Mouse (Mus musculus) left cerebral cortex, postnatal 10 days (tissue): ENCODE measurements around the gene Cenpp. TPM values are rescaled to one million over a fixed set of nuclear protein-coding genes. Genes with fewer than 3 reads are reported as not detected.

Experiments
- DNase-seq, 2 experiments: peaks; one replicate each; pipeline ENCODE4 v3.0.0; 2021 to 2022; ENCODE audit warnings: low spot score in 2 of 2, mixed read lengths in 1 of 2; ENCODE audit errors: extremely low spot score in 1 of 2
- intact Hi-C: fragments of 180-260 bp; cut with DNase I; formaldehyde crosslinking; loops from one replicate; pipeline ENCODE4 v1.15.1; 2025
- total RNA-seq, 2 experiments: library from RNA; stranded (reverse); gene quantifications; 2 replicates each; pipeline ENCODE4 v1.2.3; 2021

The Cenpp gene
- total RNA-seq, result 1 to 10 TPM; 1.5 to 1.6 TPM

DNA sequence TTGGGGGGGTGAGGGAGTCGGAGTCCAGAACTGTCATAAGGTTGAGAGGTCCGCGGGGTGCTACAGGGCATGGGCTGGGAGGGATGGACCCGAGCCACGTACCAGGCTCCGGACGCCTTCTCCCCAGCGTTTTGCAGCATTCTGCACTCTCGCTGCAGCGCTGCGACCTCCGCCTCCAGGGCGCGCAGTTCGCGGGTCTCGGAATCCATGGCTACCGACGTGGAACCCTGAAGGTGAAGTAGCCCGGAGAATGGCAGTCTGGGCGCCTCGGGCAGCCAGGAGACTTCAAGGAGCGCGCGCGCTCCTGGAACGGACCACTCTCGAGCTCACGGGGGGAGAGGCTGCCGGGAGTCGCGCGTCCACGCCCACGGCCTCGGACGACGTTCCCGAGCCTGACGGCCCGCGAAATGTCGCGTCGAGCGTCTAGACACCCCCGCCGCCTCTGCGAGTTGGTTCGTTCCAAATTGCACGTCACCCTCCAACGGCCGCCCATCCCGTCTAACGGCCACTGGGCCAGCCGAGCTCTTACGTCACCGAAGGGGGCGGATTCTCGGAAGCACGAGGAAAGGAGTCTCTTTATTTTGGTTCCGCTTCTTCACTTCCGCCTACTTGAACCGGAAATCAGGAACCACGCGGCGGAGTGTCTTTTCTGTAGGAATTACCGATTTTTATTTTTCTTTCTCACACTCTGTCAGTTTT is at the start of gene Cenpp, which contains the start of gene Nol8:
TSS of gene Cenpp (minus strand) at position 305 of the 699 bp plus-strand sequence.
TSS of gene Nol8 (plus strand) at position 598 of the 699 bp plus-strand sequence.
- peak; percentile 99 to 100 for DNase-seq
- intact Hi-C loops, result no loop called here

DNA sequence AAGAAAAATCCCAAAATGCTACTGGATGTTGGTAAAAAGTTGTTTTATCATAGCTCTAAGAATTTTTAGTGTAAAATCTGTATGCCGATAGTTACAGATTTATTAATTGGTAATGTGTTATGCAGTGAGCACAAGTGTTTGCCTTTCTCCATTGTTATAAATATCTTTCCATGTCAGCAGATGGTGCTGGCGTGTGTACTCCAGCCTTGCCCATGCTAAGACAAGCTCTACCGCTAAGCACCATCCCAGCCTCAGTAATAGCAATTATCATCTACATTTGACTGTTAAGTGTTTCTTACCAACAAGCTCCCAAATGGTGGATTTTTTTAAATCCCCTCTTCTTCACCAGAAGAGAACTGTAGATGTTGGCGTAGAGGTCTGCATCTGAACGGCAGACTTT is 38.5 kb upstream of the Cenpp start:
- DNase-seq, result no peak
- intact Hi-C loops, result no loop called here

DNA sequence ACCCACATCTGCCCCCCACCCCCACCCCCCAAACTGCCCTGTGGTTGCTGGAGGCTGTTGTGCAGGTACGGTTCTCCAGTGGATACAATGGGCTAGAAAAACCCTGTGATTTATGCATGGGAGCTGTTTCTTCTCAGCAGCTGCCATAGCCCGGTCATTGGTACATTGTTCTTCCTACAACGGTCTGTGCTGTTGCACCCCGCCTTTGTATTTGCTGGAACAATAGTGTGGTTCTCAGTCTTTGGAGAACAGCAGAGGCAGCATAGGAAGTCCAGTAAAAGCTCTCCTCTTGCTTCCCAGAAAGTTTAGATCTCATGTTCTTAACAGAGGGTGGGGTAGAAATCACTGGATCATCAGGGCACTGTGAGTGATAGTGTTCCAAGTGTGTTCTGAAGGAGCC is 31.7 kb upstream of the Cenpp start:
- no peak for DNase-seq
- intact Hi-C loops, result no loop called here

DNA sequence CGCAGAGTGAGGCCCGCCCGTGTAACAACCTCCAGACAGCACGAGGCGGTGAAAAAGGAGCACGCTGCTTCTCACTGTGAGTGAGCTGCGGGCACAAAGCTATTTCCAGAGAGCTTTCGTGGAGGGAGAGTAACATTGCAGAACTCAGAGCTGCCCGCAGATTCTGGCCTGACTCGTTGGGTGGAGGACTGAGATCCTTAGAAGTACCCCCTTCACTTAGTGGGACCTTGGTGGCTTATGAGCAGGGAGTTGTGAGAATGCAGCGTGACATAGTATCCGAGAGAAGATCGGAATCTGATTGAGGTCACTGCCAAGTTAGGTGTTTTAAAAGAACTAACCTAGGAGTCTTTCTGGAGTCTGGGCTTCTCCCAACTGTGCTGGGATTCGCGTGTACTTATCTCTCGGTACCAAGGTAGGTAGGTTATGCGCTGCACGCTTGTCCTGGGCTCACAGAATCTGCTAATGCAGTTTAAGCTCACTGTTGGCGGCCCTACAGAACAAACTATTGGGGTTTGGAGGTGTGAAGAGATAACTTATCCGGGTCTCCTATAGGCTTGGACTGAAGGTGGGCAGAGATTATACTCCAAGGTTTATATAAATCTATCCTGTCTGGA is 29.8 kb upstream of the Cenpp start:
- no peak for DNase-seq
- intact Hi-C loops, result no loop called here

DNA sequence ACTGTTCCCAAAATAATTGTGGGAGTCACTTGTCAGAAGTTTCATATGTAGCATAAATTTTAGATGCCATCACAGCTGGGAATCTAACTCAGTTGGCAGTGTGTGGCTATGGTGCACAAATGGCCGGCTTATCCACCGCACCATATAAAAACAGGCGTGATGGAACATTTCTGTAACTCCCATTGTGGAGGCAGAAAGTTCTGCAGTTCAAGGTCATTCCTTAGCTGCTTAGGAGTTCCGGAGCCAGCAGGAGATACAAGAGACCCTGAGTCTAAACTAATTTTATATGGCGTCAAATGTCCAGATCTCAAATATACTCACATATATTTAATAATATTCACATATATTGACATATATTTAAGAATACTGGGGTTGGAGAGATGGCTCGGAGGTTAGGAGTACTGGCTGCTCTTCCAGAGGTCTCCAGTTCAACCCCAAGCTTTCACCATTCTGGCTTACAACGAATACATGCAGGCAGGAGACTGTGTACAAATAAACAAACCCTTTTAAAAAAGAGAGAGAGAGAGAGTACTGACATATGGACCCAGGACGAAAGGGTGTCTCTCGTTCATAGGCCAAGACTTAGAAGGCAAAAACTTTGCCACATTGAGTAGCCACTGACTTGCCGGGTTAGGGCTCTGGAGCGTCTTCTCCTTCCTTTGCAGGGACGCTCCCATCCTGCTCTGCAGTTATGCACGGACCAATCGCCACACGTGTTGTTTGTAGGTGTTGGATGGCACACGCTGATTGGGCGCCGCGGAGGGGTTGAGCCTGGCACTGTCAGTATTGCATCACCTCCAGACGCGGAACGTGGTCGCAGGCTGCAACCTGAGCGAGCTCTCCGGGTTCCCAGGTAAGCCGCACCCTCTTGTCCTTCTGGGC is 29.0 kb upstream of the Cenpp start, which contains the start of gene Iars:
TSS of gene Iars (plus strand) at position 750 of the 882 bp plus-strand sequence.
- peak; percentile 98 to 99 for DNase-seq
- intact Hi-C loops, result no loop called here

DNA sequence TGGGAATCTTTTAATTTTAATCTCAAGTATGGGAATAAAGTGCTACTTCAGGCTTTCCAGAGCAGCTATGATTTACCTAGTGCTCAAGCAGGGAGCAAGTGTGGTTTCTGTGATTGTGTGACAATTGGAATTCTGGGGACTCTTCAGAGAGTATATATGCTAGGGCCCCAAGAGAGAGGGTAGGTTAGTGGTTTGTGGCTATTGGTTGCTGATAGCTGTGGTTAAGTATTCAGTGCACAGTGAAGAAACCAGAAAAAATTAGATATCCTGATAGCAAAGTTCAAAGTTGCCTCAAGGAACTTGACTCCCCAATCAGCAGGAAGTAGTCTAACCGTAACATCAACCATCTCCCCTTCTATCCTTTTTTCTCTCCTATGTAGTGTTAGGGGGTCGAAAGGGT is 25.2 kb upstream of the Cenpp start:
- intact Hi-C loops, result no loop called here
- no peak for DNase-seq

DNA sequence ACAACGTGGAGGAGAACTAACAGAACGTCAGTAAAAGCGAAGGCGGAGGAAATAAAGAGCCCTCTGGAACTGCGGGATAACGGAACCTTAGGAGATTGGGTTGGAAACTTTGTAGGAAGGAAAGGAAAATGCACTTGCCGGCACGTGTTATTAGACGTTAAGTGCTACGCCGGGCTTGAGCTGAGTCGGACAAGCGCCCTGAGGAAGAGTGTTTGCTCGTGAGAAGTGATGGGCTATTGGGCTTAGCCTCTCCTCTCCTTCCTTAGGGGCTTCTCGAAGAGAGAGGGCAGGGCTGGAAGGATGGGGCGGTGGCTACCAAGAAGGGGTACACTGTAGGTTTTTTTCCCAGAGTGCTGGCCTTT is 576 bp upstream of the Cenpp start:
- intact Hi-C loops, result no loop called here
- peak in 1 of 2 experiments; percentile 61 for DNase-seq

DNA sequence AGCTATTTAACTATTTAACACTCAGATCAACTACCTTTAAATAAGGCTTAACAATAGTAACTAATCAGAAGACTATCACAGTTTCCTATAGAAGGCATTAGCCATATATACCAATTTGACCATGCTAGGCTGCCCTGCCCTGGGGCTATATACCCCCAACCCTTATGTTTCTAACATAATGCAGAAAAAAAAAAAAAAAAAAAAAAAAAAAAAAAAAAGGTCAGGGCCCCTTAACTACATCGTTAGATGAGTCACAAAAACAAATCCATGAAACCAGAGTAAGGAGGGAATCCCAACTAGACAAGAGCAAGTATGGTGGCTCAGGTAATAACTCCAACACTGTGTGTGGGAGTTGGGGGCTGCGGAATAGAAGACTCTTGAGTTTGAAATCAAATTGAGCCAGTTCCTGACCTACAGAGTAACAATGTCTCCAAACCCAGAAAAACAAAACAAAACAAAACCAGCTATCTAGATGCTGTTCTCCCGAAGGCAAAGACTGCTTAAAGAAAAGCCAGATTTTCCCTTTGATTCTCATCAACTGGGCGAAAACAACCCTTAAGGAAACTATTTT is 719 bp downstream of the Cenpp start:
- DNase-seq, result no peak
- intact Hi-C loops, result no loop called here

DNA sequence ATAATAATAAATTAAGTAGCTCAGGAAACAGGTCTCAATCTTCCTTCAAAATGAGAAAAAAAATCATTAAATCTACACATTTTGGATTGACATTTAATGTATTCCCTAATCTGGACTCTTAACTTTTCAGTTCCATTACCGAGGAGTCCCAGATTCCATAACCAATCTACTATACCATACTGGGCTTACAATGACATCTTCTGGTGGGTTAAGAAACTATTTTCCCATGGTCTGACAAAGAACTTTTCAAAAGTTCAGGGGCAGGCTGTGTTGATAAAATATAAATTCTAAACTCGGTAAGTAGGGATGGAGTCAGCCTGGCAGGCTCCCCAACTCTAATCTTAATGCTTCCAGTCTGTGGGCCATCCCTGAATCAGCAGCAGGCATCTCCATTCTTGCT is 1.4 kb downstream of the Cenpp start:
- no peak for DNase-seq
- intact Hi-C loops, result no loop called here

DNA sequence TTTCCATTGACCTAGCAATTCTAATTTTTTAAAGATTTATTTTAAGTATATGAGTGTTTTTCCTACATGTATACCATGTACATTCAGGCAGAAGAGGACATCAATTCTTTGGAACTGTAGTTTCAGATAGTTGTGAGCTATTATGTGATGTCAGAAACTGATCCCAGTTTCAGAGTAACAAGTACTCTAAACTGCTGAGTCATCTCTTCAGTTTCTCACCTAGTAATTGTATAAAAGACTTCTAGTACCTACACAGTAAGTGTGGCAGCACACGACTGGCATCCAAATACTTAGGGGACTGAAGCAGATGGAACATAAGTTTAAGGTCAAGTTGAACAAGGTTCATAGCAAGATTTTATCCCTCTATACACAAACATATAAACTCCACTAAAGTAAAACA is 6.6 kb downstream of the Cenpp start:
- DNase-seq, result no peak
- intact Hi-C loops, result no loop called here

DNA sequence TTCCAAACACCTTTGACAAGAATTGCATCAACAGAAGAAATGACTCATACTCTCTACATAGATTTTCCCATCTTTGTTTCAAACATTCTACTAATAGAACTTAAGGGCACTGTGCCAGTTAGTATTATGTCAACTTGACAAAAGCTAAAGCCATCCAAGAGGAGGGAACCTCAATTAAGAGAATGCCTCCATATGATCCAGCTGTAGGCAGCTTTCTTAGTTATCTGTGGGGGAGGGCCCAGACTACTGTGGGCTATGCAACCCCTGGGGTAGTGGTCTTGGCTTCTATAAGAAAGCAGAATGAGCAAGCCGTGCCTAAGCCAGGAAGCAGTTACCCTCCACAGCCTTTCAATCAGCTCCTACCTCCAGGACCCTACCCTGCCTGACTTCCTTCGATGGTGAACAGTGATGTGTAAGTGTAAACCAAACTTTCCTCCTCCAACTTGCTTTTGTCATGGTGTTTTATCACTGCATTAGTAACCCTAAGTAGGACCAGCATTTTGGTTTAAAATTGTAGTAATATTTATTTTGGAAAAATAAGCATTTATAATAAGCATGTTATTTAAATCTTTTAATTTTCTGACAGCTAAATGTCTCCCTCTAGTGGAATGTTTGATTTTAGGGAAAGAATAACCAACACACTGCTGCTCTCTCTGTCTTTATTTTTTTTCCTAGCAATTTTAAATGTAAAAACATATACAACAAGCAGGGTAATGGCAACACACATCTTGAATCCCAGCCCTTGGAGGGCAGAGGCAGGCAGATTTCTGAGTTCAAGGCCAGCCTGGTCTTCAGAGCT is 7.7 kb downstream of the Cenpp start:
- no peak for DNase-seq
- intact Hi-C loops, result loop anchor here (1.0 kb wide), 1 partner anchor 196 kb away; no protein-coding TSS in a partner anchor

DNA sequence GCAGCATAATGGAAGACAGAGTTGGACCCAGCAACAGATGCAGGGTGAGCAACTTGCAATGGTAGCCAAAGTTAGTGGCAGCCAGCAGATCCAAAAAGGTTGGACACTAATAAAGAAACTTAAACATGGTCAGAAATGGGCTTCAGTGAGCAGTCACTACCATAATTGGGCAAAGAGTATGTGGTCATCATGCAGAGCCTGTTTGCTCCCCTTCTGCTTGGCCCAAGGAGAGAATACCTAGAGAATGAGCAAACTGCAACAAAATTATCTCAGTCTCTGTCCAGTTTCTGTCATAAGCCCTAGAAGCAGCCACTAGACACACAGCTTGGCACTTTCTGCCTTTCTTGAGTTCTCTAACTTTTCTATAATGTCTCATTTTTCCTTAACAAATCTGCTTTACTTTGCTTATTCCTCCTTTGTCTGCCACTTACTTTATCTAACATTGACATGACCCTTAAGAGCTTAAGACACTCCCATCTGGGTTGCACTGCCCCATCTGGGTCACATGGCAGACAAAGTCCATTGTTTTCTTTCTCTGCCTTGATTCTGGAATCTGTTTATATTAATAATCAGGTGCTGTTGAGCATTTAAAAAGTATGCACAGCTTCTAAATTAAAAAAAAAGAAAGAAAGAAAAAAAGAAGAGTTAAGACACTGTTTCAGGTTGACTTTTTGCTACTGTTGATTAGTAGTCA is 8.8 kb downstream of the Cenpp start:
- DNase-seq, result no peak
- intact Hi-C loops, result no loop called here

DNA sequence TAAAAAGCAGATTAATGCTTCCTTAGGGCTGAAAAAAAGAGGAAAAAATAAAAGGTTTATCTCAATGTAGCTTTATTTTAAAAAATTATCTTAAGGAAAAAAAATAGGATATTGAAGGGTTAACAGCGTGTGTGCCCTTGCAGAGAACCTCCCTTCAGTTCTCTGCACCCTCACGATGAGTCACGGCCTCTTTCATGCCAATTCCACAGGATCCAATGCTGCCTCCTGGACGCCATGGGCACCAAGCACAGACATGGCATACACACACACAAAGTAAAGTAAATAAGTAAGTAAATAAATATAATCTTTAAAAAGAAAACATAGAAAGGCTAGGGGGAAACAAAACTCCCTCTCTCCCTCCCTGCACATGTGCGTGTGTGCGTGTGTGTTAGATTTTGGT is 9.9 kb downstream of the Cenpp start:
- intact Hi-C loops, result no loop called here
- DNase-seq, result no peak

DNA sequence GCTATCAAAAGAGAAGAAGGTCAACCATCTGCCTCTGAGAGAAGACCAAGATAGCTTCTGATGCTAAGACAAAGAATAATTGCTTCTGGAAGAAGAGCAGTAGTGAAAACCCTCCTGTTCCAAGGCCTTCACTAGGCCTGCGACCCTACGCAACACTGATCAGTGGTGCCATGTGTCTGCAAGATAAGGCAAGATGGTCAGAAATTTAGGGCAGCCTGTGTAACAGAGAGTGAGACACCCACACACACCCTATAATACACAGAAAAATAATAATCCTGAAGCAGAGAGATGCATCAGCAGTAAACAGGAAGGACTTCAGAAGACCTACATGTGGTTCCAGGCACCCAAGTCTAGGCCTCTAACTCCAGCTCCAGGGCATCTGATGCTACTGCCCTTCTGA is 12.6 kb downstream of the Cenpp start:
- DNase-seq, result no peak
- intact Hi-C loops, result no loop called here

DNA sequence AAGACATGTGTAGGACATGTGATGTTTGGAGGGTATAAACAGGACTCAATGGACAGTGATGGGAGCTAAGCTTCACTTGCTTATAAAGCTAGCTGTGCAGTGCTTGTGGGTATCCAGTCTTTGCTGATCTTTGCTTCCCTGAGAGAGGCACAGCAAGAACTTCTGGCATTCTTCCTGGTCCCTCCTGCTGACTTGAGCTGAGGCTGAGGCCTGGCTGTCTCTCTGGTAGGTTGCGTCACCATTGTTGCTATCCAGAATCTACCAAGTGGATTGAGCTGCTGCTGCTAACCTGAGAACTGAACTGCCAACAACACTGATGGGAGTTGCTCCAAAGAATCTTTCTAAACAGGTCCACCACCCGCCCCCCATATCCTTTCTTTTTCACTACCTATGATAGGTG is 23.5 kb downstream of the Cenpp start:
- no peak for DNase-seq
- intact Hi-C loops, result no loop called here

DNA sequence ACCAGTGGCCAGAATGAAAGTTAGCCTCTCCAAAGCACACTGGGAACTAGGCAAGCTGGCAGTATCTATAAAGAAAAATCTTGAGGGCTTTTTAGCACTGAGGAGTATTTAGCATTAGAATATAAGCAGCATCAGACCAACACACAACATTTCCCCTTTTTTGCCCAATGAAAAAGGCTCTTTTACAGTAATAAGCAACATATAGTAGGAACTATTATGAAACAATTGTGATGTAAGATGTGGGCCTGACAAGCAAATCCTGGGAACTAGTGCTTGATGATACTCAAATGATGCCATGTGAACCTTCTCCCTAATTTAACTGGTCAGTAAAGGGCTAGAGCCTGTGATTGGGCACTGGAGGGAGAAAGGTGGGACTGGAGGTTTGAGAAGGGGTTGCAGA is 24.4 kb downstream of the Cenpp start:
- intact Hi-C loops, result no loop called here

DNA sequence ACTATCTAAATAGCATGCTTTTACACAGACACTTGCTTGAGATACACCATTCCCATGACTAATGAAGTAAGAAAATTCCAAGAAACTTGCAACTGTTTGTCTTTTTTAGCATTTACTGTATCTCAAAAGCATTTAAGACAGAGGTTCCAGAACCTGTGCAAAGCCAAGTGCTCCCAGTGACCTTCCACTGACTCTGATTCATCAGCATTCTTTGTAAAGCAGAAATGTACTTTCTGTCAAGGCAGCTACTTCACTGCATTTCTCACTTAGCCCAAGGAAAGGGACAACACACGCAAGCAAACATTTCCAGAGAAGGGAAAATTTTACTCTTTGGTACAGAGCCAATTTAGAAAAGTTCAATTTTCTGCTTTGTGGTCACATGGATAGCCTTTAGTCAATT is 29.4 kb downstream of the Cenpp start:
- intact Hi-C loops, result no loop called here
- DNase-seq, result no peak

More for the DNA sequence above, 24.4 kb downstream of the Cenpp start:
- DNase-seq, result no peak

DNA sequence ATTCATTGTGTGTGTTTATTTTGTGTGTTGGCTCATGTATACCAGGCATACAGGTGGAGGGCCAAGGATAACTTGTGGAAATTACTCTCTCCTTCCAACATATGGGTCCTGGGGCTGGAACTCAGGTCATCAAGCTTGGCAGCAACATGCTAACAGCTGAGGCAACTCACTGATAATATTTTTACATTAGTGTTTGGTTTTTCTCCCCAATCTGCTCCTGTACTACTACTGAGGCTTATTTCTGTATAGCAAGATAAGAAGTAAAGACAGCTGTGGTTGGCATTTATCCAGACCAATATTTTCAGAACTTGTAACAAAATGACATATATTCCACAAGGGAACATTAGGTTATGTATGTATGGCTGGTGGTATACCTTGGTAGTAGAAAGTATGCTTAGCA is 34.2 kb downstream of the Cenpp start:
- no peak for DNase-seq
- intact Hi-C loops, result no loop called here
